Mouse (Mus musculus): Measurements from ENCODE around the gene Reep3.

- TF ChIP-seq POLR2AphosphoS2 (IDR thresholded peaks at IDR 0.05; ENCODE audit: low read length) (no peak), CTCF (IDR thresholded peaks at IDR 0.05 in 2 of 3, conservative IDR thresholded peaks at IDR 0.05 in 1 of 3; ENCODE audit: control insufficient read depth in 1 of 3, insufficient read depth in 1 of 3, low read depth in 2 of 3, low read length in 3 of 3, poor library complexity in 1 of 3, severe bottlenecking in 1 of 3) (no peak), SMC3 (IDR thresholded peaks at IDR 0.05; ENCODE audit: low read depth, low read length) (no peak), ETS1 (IDR thresholded peaks at IDR 0.05; ENCODE audit: low read depth, low read length) (no peak), GATA1 (IDR thresholded peaks at IDR 0.05; ENCODE audit: low read depth, low read length) (no peak), NRF1 (IDR thresholded peaks at IDR 0.05; ENCODE audit: insufficient read depth, low read depth, low read length, poor library complexity, severe bottlenecking) (no peak), MAX (IDR thresholded peaks at IDR 0.05; ENCODE audit: low read length) (no peak), USF1 (IDR thresholded peaks at IDR 0.05; ENCODE audit: low read depth, low read length) (no peak)
These were observed 31.4 kb downstream of the Reep3 start for GRCm38 (mm10) chr10:67065277-67065887.
